Mouse (Mus musculus) monocyte, adult 2 months (primary cell): Measurements from ENCODE around the gene Hrk.

Source experiments
- DNase-seq, 2 experiments: peaks; one replicate each; pipeline ENCODE4 v3.0.0; 2022; ENCODE audit warnings: low spot score in 2 of 2, low read depth in 1 of 2

The Hrk gene

DNA sequence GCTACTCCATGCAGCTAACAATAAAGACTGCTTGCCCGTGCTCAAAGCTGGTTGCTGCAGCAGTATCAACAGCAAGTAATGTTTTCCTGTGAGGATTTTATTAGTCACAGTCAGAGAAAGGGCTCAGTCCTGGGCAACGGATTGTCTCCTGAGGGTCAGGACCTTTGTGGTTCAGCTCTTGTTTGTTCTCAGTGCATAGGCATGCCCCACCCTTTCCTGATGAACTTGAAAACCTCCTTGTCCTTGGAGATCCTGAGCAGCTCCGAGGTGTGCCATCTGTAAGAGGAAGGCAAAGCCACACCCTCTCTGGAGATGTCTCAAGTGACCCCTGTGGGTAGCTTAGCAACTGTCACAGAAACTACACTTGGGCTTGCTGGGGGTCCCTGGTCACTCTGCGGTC lies 3.8 kb upstream of the Hrk start:
- no peak for DNase-seq

- no peak for DNase-seq
These were observed 1.0 kb downstream of the Hrk start for GRCm38 (mm10) chr5:118165462-118165861.

DNA sequence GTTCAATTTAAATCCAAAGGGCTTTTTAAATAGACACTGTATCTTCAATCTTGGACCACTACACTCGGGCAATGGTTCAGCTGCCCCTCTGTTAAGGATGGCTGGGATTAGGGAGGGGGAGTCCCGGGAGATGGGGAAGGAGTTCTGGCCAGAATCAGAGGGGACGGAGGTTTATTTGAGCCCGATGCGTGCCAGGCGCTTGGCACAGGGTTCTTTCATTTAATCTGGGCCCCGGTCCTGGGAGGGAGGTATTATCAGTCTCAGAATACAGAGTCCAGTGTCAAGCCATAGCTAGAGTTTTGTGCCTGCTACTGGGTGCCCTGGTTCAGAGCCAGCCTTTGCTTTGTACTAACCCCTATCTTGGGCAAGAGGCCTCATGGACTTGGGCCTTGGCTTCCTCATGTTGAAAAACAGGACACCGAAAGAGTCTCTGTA lies 3.1 kb downstream of the Hrk start:
- no peak for DNase-seq

- no peak for DNase-seq
These were observed 5.1 kb downstream of the Hrk start for GRCm38 (mm10) chr5:118169222-118170221.

GRCm38 (mm10) chr5:118170888-118171529 lies 6.6 kb downstream of the Hrk start:
- no peak for DNase-seq

DNA sequence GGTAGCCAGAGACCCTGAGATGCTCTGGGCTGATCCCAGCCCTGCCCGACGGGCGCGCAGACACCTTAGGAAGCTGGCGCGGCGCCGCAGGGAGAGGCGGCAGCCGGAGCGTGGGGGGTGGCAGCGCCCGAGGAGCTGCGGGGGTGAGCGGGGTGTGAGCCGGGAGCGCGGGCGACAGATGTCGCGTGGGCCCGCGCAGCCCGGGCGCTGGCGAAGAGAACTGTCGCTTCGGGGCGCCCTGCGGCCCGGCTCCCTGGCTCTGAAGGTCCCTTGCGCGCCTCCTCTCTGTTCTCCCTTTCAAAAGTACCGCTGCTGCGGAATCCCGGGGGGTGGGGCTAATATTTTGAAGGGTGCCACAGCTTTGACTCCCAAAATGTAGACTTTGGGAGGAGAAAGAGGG lies 7.2 kb downstream of the Hrk start:
- no peak for DNase-seq

- no peak for DNase-seq
These were observed 7.8 kb downstream of the Hrk start for GRCm38 (mm10) chr5:118172078-118172723.

- no peak for DNase-seq
These were observed 10.0 kb downstream of the Hrk start for GRCm38 (mm10) chr5:118174310-118175009.

- DNase-seq = no peak
These were observed 10.7 kb downstream of the Hrk start for GRCm38 (mm10) chr5:118175137-118175536.

GRCm38 (mm10) chr5:118177640-118178039 lies 13.2 kb downstream of the Hrk start:
- no peak for DNase-seq

DNA sequence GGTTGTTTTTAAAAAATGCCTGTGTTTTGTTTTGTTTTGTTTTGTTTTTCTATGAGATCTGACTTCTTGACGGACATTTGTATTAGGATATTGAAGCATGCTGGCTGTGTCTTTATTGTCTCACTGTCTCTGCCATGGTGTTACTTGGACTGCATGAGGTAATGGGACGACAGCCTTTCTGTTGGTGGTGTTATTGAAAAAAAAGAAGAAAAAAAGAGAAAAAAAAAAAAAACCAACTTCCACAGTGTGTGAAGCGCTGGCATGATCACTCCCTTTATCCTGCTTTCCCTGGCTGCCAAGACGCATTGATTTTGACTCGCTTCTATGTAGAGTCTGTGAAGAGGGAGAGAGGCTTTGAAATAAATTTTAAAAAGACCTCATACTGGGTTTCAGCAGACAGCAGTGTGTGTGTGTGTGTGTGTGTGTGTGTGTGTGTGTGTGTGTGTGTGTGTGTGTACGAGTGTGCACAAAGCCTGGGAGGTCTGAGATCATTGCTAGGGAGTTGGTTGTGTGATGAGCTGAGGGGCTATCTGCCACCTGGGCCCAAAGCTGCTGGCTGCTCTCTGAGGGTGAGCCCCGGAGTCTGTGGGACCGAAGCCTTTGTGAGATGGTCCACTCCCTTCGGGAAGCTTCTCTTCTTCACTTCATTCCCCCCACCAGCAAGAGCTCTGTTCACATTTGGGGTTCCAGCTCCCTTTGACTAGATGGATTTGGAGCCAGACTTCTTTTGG lies 22.6 kb downstream of the Hrk start:
- DNase-seq = no peak

- DNase-seq = no peak
These were observed 23.9 kb downstream of the Hrk start for GRCm38 (mm10) chr5:118188356-118188755.

DNA sequence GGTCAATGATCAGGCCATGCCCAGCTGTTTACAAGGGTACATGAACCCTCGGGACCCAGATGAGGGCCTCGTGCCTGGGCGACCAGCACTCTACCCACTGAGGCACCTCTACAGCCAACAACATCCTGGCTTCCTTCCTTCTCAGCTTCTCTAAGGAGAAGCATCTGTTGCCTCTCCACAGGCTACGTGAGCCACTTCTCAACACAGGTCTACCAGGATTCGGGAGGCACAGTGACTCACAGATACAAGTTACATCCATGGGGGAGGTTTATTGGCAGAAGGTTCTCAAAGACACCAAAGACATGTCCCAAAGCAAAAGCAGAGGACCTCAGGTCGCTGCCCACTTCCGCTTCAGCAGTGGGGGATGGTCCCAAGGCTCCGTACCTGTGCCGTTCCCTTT lies 26.0 kb downstream of the Hrk start:
- no peak for DNase-seq

GRCm38 (mm10) chr5:118192221-118192620 lies 27.8 kb downstream of the Hrk start:
- no peak for DNase-seq

- DNase-seq = no peak
These were observed 33.0 kb downstream of the Hrk start for GRCm38 (mm10) chr5:118197421-118197820.

GRCm38 (mm10) chr5:118199670-118200069 lies 35.2 kb downstream of the Hrk start:
- no peak for DNase-seq

- no peak for DNase-seq
These were observed 40.4 kb downstream of the Hrk start for GRCm38 (mm10) chr5:118204675-118205440.

GRCm38 (mm10) chr5:118205852-118206251 lies 41.4 kb downstream of the Hrk start:
- DNase-seq = no peak

DNA sequence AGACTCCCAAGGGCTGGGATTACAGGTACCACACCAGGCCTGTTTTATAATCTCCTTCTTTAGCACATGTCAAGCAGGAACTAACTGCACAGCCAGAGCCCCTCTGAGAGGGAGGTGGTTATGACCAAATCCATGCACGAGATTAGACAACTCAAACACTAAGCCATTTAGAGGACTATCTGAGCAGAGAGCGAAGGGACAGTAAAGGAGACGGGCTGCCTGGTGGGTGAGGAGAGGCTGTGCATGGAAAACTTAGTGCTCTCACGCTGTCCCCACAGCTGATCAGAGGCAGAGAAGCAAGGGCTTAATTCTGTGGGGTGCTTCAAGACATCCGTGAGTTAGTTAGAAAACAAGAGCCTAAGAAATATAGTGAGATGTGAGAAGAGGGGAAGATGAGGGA lies 49.6 kb downstream of the Hrk start:
- no peak for DNase-seq
